Comparison of ENCODE assay signal across 10 mouse cellular contexts in genomic region chr7:46029299-46030144, GRCm38 (mm10). TPM values are rescaled to one million over a fixed set of nuclear protein-coding genes. Genes with fewer than 3 reads are reported as not detected.
A peak's percentile ranks its signal among the peaks of the same experiment; 100 is the strongest.
DNase-seq lines count a peak whose midpoint lies in the region; ATAC-seq and TF ChIP-seq lines count a peak whose summit lies in the region.
"Had no signal": no experiment of that assay in that cellular context is flagged by ENCODE, and none has a peak within 500 bp of the region (broad histone marks: within the 10 kb centered on the region; RNA-seq: fewer than 3 reads in every experiment).

No protein-coding gene starts in this region.

- H3K9me3 ChIP-seq in forebrain, embryonic 10.5 days = no peaks in the 10 kb centered on the region
- no peaks in the 10 kb centered on the region for H3K9me3 ChIP-seq in forebrain, embryonic 14.5 days (replicated peaks; ENCODE audit: control insufficient read depth, low read length)
- H3K9me3 ChIP-seq in lung, embryonic 14.5 days (ENCODE audit: low read depth, low read length) = no peaks in the 10 kb centered on the region
- no peaks in the 10 kb centered on the region for H3K9me3 ChIP-seq in limb, embryonic 10.5 days (replicated peaks)
- no peaks in the 10 kb centered on the region for H3K9me3 ChIP-seq in neural tube, embryonic 15.5 days (replicated peaks)

- no peak overlapping the region; the same call in 1 of the 2 replicates for H3K9ac ChIP-seq in forebrain, embryonic 14.5 days (ENCODE audit: low read length)
- H3K9ac ChIP-seq in lung, embryonic 14.5 days = peak overlapping the region; percentile 47; the same call in 1 of the 2 replicates
- H3K9ac ChIP-seq in neural tube, embryonic 15.5 days (replicated peaks) = no peak overlapping the region

- no peaks in the 10 kb centered on the region; the same call in 1 of the 2 replicates for H3K27me3 ChIP-seq in forebrain, embryonic 10.5 days (ENCODE audit: poor library complexity, severe bottlenecking)
- no peaks in the 10 kb centered on the region for H3K27me3 ChIP-seq in forebrain, embryonic 14.5 days (replicated peaks; ENCODE audit: control insufficient read depth, insufficient read depth, low read length)
- no peaks in the 10 kb centered on the region for H3K27me3 ChIP-seq in lung, embryonic 14.5 days (ENCODE audit: insufficient read depth, low read length)
- H3K27me3 ChIP-seq in limb, embryonic 10.5 days (ENCODE audit: low read depth, poor library complexity, severe bottlenecking) = peaks cover 10% of the 10 kb centered on the region; the same call in 1 of the 2 replicates
- 0 out of 2 replicates have a peak, but pooled peaks cover 4% of the 10 kb centered on the region for H3K27me3 ChIP-seq in neural tube, embryonic 15.5 days (replicated peaks)

- H3K36me3 ChIP-seq in forebrain, embryonic 10.5 days (replicated peaks) = no peaks in the 10 kb centered on the region
- no peaks in the 10 kb centered on the region for H3K36me3 ChIP-seq in forebrain, embryonic 14.5 days (ENCODE audit: control insufficient read depth, insufficient read depth, low read length)
- H3K36me3 ChIP-seq in lung, embryonic 14.5 days (ENCODE audit: insufficient read depth) = no peaks in the 10 kb centered on the region
- H3K36me3 ChIP-seq in limb, embryonic 10.5 days = no peaks in the 10 kb centered on the region
- H3K36me3 ChIP-seq in neural tube, embryonic 15.5 days = no peaks in the 10 kb centered on the region

- WGBS in forebrain, embryonic 10.5 days = 68% methylated on average over 9 of the region's 9 CpGs
- WGBS in forebrain, embryonic 14.5 days = 71% methylated on average over 9 of the region's 9 CpGs
- WGBS in lung, embryonic 14.5 days = 62% methylated on average over 9 of the region's 9 CpGs
- WGBS in limb, embryonic 10.5 days = 76% methylated on average over 9 of the region's 9 CpGs
- WGBS in neural tube, embryonic 15.5 days = 76% methylated on average over 9 of the region's 9 CpGs

- no peak for ATAC-seq in forebrain, embryonic 14.5 days
- ATAC-seq in lung, embryonic 14.5 days (ENCODE audit: insufficient read depth) = no peak
- no peak for ATAC-seq in neural tube, embryonic 15.5 days (ENCODE audit: low FRiP score)

- DNase-seq in forebrain, embryonic 10.5 days (ENCODE audit: extremely low spot score, low spot score) = no peak
- no peak for DNase-seq in forebrain, embryonic 14.5 days (ENCODE audit: low spot score)
- no peak for DNase-seq in lung, embryonic 14.5 days
- DNase-seq in lung, postnatal 10 days = no peak
- no peak for DNase-seq in limb, embryonic 10.5 days (ENCODE audit: low spot score)
- no peak for DNase-seq in gastrocnemius, postnatal 14 days
- no peak for DNase-seq in kidney, postnatal 4 days
- DNase-seq: cerebellum, postnatal 25 days; right cerebral cortex, postnatal 4 days had no signal

- H3K4me3 ChIP-seq in forebrain, embryonic 10.5 days = peak overlapping the region; percentile 27; the same call in 1 of the 2 replicates
- no peak overlapping the region for H3K4me3 ChIP-seq in forebrain, embryonic 14.5 days (ENCODE audit: low read depth, low read length)
- peak overlapping the region; percentile 12; the same call in 1 of the 2 replicates for H3K4me3 ChIP-seq in lung, embryonic 14.5 days (ENCODE audit: low read depth, low read length)
- H3K4me3 ChIP-seq in limb, embryonic 10.5 days = peak overlapping the region; percentile 21; the same call in 1 of the 2 replicates
- H3K4me3 ChIP-seq in neural tube, embryonic 15.5 days (replicated peaks) = no peak overlapping the region

- no peak overlapping the region for H3K4me2 ChIP-seq in forebrain, embryonic 14.5 days (ENCODE audit: low read length)
- peak overlapping the region; percentile 43 for H3K4me2 ChIP-seq in lung, embryonic 14.5 days
- 0 out of 2 replicates have a peak overlapping the region, but pooled peaks have one; percentile 2 for H3K4me2 ChIP-seq in neural tube, embryonic 15.5 days

- intact Hi-C loops in gastrocnemius, postnatal 14 days (cut with DNase I; ENCODE audit: low total_unique reads) = no loop called here

- H3K27ac ChIP-seq in forebrain, embryonic 10.5 days = no peak overlapping the region; the same call in 1 of the 2 replicates
- H3K27ac ChIP-seq in forebrain, embryonic 14.5 days (ENCODE audit: low read depth, low read length) = no peak overlapping the region
- H3K27ac ChIP-seq in lung, embryonic 14.5 days (ENCODE audit: low read depth) = peak overlapping the region; percentile 12; the same call in 1 of the 2 replicates
- peak overlapping the region; percentile 74; the same call in 1 of the 2 replicates for H3K27ac ChIP-seq in limb, embryonic 10.5 days
- no peak overlapping the region for H3K27ac ChIP-seq in neural tube, embryonic 15.5 days (replicated peaks)

- peaks cover 26% of the 10 kb centered on the region for H3K4me1 ChIP-seq in forebrain, embryonic 10.5 days
- peaks cover 4% of the 10 kb centered on the region for H3K4me1 ChIP-seq in forebrain, embryonic 14.5 days (ENCODE audit: control insufficient read depth, insufficient read depth, low read length)
- H3K4me1 ChIP-seq in lung, embryonic 14.5 days (ENCODE audit: insufficient read depth) = peaks cover 4% of the 10 kb centered on the region
- H3K4me1 ChIP-seq in limb, embryonic 10.5 days = peaks cover 22% of the 10 kb centered on the region
- peaks cover 5% of the 10 kb centered on the region for H3K4me1 ChIP-seq in neural tube, embryonic 15.5 days

- TF ChIP-seq CTCF in lung, embryonic 14.5 days (IDR thresholded peaks at IDR 0.05; ENCODE audit: low read depth) = peak; percentile 33

RNA-seq across cellular contexts. Expression of gene Abcc6, which starts 0.6 kb away (rescaled TPM):
- polyA plus RNA-seq in forebrain, embryonic 10.5 days (2016; fragmentation: Nextera tagmentation; extraction: Ambion mirVana) = 0.10 and 0.33 TPM in 2 replicates
- polyA plus RNA-seq in forebrain, embryonic 14.5 days (2014; fragmentation: Nextera tagmentation; extraction: Ambion mirVana) = 0.30 and 0.33 TPM in 2 replicates
- polyA plus RNA-seq in lung, embryonic 14.5 days (2014; fragmentation: Nextera tagmentation; extraction: Ambion mirVana) = 0.31 and 0.78 TPM in 2 replicates
- polyA plus RNA-seq in limb, embryonic 10.5 days (2016; fragmentation: Nextera tagmentation; extraction: Ambion mirVana) = 0.10 and 0.20 TPM in 2 replicates
- 0.56 and 0.75 TPM in 2 replicates for polyA plus RNA-seq in neural tube, embryonic 15.5 days (2015; fragmentation: Nextera tagmentation; extraction: Ambion mirVana)
- under 1 TPM; 0.07 to 0.21 TPM for total RNA-seq in gastrocnemius, postnatal 14 days (2021)

RNA-seq across cellular contexts. Expression of gene Nomo1, which starts 4.0 kb away (rescaled TPM):
- 33.7 and 33.8 TPM in 2 replicates for polyA plus RNA-seq in forebrain, embryonic 10.5 days (2016; fragmentation: Nextera tagmentation; extraction: Ambion mirVana)
- 19.6 and 25.9 TPM in 2 replicates for polyA plus RNA-seq in forebrain, embryonic 14.5 days (2014; fragmentation: Nextera tagmentation; extraction: Ambion mirVana)
- 26.1 and 26.4 TPM in 2 replicates for polyA plus RNA-seq in lung, embryonic 14.5 days (2014; fragmentation: Nextera tagmentation; extraction: Ambion mirVana)
- polyA plus RNA-seq in limb, embryonic 10.5 days (2016; fragmentation: Nextera tagmentation; extraction: Ambion mirVana) = 27.0 and 29.6 TPM in 2 replicates
- 43.6 and 48.0 TPM in 2 replicates for polyA plus RNA-seq in neural tube, embryonic 15.5 days (2015; fragmentation: Nextera tagmentation; extraction: Ambion mirVana)
- total RNA-seq in gastrocnemius, postnatal 14 days (2021) = 10 to 100 TPM; 40.3 to 42.2 TPM

Comparison
In these comparisons a context has a peak if more than half of its experiments do, and no peak if none do; other contexts are left out.
1. H3K4me3 ChIP-seq: peak in forebrain, embryonic 10.5 days (single experiment), lung, embryonic 14.5 days (single experiment) and limb, embryonic 10.5 days (single experiment); none in forebrain, embryonic 14.5 days (single experiment) and neural tube, embryonic 15.5 days (single experiment).
2. H3K27ac ChIP-seq: peak in lung, embryonic 14.5 days (single experiment) and limb, embryonic 10.5 days (single experiment); none in forebrain, embryonic 10.5 days (single experiment), forebrain, embryonic 14.5 days (single experiment) and neural tube, embryonic 15.5 days (single experiment).